Comparison of ENCODE assay signal across 15 mouse cellular contexts in the genomic region with DNA sequence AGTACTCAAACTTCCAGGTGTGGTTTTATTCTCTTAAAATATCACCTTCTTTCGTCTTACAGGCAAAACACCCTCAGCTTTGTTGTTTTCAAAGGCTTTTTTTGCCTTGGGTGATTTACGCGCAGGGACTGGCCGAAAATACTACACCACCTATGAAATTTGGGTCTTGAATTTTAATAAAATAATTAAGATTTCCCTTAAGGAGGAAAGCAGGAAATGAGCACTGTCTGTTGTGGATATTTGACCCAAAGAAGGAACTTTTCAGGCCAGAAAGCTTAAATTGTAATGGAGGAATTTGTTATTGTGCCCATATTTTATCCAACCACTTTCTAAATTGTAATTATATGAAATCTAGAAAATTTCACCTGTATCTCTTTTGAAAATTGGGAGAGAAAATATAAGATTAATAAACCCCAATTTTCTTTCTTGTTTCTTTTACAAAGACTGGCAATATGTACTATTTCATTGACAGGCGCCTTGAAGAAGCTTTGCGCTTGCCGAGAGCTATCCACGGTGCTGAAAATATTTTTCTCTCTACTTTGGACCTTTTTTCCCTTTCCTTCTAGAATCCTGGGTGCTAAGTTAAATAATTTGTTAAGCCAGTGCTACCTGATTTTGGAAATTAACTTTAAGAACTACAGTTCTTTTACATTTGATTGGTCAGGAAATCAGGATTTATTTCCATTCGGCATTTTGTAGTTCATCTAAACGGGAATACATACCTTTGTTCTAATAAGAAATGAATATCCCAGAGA. TPM values are rescaled to one million over a fixed set of nuclear protein-coding genes. Genes with fewer than 3 reads are reported as not detected.
A peak's percentile ranks its signal among the peaks of the same experiment; 100 is the strongest.
DNase-seq lines count a peak whose midpoint lies in the region; ATAC-seq and TF ChIP-seq lines count a peak whose summit lies in the region.
"Had no signal": no experiment of that assay in that cellular context is flagged by ENCODE, and none has a peak within 500 bp of the region (broad histone marks: within the 10 kb centered on the region; RNA-seq: fewer than 3 reads in every experiment).

No protein-coding gene starts in this region.

- H3K9ac ChIP-seq in kidney, embryonic 14.5 days (ENCODE audit: low read depth, low read length) = no peak overlapping the region
- H3K9ac ChIP-seq in hindbrain, postnatal 0 days (replicated peaks; ENCODE audit: low read length) = no peak overlapping the region
- H3K9ac ChIP-seq: embryonic facial prominence, embryonic 13.5 days; heart, embryonic 15.5 days; liver, embryonic 14.5 days had no signal

- no peak overlapping the region for H3K4me3 ChIP-seq in kidney, embryonic 14.5 days (ENCODE audit: low read length)
- H3K4me3 ChIP-seq in hindbrain, postnatal 0 days (ENCODE audit: low read length) = no peak overlapping the region
- H3K4me3 ChIP-seq: embryonic facial prominence, embryonic 13.5 days; heart, embryonic 15.5 days had no signal

- TF ChIP-seq CTCF in hindbrain, postnatal 0 days (IDR thresholded peaks at IDR 0.05; ENCODE audit: low read depth) = no peak

- H3K36me3 ChIP-seq in kidney, embryonic 14.5 days (ENCODE audit: control insufficient read depth, insufficient read depth, low read length) = no peaks in the 10 kb centered on the region
- H3K36me3 ChIP-seq in hindbrain, postnatal 0 days (ENCODE audit: insufficient read depth, low read length) = no peaks in the 10 kb centered on the region
- H3K36me3 ChIP-seq: embryonic facial prominence, embryonic 13.5 days; heart, embryonic 15.5 days had no signal

- WGBS in kidney, embryonic 14.5 days = 9% methylated on average over 10 of the region's 10 CpGs
- 11% methylated on average over 10 of the region's 10 CpGs for WGBS in hindbrain, postnatal 0 days

- DNase-seq in kidney, postnatal 10 days = peak; percentile 30
- DNase-seq in 416B (ENCODE audit: low read depth) (peak; percentile 29), R1 (ENCODE audit: low read depth, low spot score) (peak; percentile 46)
- DNase-seq in hindbrain, postnatal 0 days (ENCODE audit: low spot score) = peak; percentile 63
- no peak for DNase-seq in spleen, postnatal 10 days (ENCODE audit: low spot score in 2 of 2)
- DNase-seq in layer of hippocampus, adult 9-11 months = no peak
- DNase-seq: cerebellum, adult 11-12 months; kidney, adult 8-10 months; right cerebral cortex, postnatal 14 days had no signal

- H3K9me3 ChIP-seq in kidney, embryonic 14.5 days (ENCODE audit: control insufficient read depth, low read length) = no peaks in the 10 kb centered on the region
- no peaks in the 10 kb centered on the region for H3K9me3 ChIP-seq in hindbrain, postnatal 0 days (ENCODE audit: low read length)
- H3K9me3 ChIP-seq: embryonic facial prominence, embryonic 13.5 days; heart, embryonic 15.5 days had no signal

- no peak overlapping the region for H3K27ac ChIP-seq in kidney, embryonic 14.5 days (ENCODE audit: low read depth, low read length)
- no peak overlapping the region for H3K27ac ChIP-seq in hindbrain, postnatal 0 days
- H3K27ac ChIP-seq: embryonic facial prominence, embryonic 13.5 days; heart, embryonic 15.5 days; liver, embryonic 14.5 days; stomach, postnatal 0 days had no signal

- peaks cover 89% of the 10 kb centered on the region for H3K27me3 ChIP-seq in kidney, embryonic 14.5 days (ENCODE audit: control insufficient read depth, insufficient read depth, low read length)
- peaks cover 79% of the 10 kb centered on the region for H3K27me3 ChIP-seq in hindbrain, postnatal 0 days (ENCODE audit: insufficient read depth, low read length)

- no peak overlapping the region for H3K4me2 ChIP-seq in kidney, embryonic 14.5 days (replicated peaks; ENCODE audit: low read depth, low read length)
- no peak overlapping the region for H3K4me2 ChIP-seq in hindbrain, postnatal 0 days (ENCODE audit: low read depth, low read length)
- H3K4me2 ChIP-seq: embryonic facial prominence, embryonic 13.5 days; heart, embryonic 15.5 days had no signal

- peaks cover 7% of the 10 kb centered on the region for H3K4me1 ChIP-seq in kidney, embryonic 14.5 days (ENCODE audit: control insufficient read depth, insufficient read depth, low read length)
- no peaks in the 10 kb centered on the region for H3K4me1 ChIP-seq in hindbrain, postnatal 0 days (ENCODE audit: insufficient read depth, low read length)

- no peak for ATAC-seq in kidney, embryonic 14.5 days (ENCODE audit: low FRiP score, low TSS enrichment)
- ATAC-seq in hindbrain, postnatal 0 days = no peak

RNA-seq across cellular contexts. Expression of gene Otp, which starts 2.8 kb away (rescaled TPM):
- polyA plus RNA-seq in kidney, embryonic 14.5 days (2014; fragmentation: Nextera tagmentation; extraction: Ambion mirVana) = not detected in 2 replicates
- total RNA-seq in hindbrain, postnatal 0 days (2014; rRNA removed) = 4.3 and 4.7 TPM in 2 replicates
- 4.2 and 4.9 TPM in 2 replicates for polyA plus RNA-seq in hindbrain, postnatal 0 days (2015; fragmentation: Nextera tagmentation; extraction: Ambion mirVana)
- total RNA-seq: gastrocnemius, adult 8-10 months had no signal
- polyA plus RNA-seq: embryonic facial prominence, embryonic 13.5 days; heart, embryonic 15.5 days; liver, embryonic 14.5 days; stomach, postnatal 0 days had no signal

Comparison
In these comparisons a context has a peak if more than half of its experiments do, and no peak if none do; other contexts are left out.
1. DNase-seq: peak in kidney, postnatal 10 days (single experiment), 416B (single experiment), R1 (single experiment) and hindbrain, postnatal 0 days (single experiment); none in spleen, postnatal 10 days (0 of 2) and layer of hippocampus, adult 9-11 months (single experiment).